Mouse (Mus musculus): ENCODE data around the gene Akap11. TPM values are rescaled to one million over a fixed set of nuclear protein-coding genes. Genes with fewer than 3 reads are reported as not detected.

Akap11 gene
- polyA plus RNA-seq, 1 experiment from 2014 or later, result 44.0 TPM

Other genes with a start within 250 kb of the Akap11 start
- 0.15 and 0.17 TPM in 2 replicates for gene Tnfsf11, start 228.8 kb downstream of the Akap11 start, polyA plus RNA-seq (2015; fragmentation: Nextera tagmentation; extraction: Ambion mirVana)
- gene Dgkh, start 196.0 kb upstream of the Akap11 start, polyA plus RNA-seq (2015; fragmentation: Nextera tagmentation; extraction: Ambion mirVana), result 2.4 and 2.8 TPM in 2 replicates